Mouse (Mus musculus) small intestine, adult 2 months (tissue): ENCODE measurements around the gene Lpcat1.

ENCODE experiments used
- CTCF ChIP-seq: fragments of 200-500 bp; IDR thresholded peaks from 2 replicates; pipeline ENCODE4 v1.5.1; 2012; ENCODE audit warnings: low read depth, mild to moderate bottlenecking, control low read depth, inconsistent platforms, low read length, moderate library complexity, mixed read lengths; ENCODE audit not compliant: insufficient replicate concordance, insufficient read length; ENCODE audit errors: extremely low read depth
- POLR2A ChIP-seq: fragments of 200-500 bp; IDR thresholded peaks from 2 replicates; pipeline ENCODE4 v1.6.1; 2012; ENCODE audit warnings: low read depth, mild to moderate bottlenecking, control low read depth, inconsistent platforms, low read length, moderate library complexity

DNA sequence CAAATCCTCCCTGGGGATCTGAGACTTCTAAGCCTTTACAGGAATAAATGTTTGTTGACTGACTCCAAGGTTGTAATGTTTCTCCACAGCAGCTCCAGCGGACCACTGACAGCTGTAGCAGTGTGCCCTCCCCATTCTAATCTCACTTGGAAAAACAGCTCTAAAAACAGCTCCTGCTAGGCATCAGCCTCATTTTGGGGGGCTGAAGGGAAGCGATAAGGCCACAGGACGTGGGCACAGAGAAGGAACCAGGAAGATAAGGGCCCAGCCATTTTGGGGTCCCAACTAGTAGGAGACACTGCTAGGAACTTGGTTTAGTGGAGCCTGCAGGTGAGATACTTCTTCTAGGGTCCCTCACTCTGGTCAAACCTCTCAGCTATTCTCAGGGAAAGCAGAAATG, 68.3 kb downstream of the Lpcat1 start:
- TF ChIP-seq POLR2A (no peak), CTCF (no peak)
